Mouse (Mus musculus) neural tube, embryonic 14.5 days (tissue): Measurements from ENCODE around the gene Ctsh. TPM values are rescaled to one million over a fixed set of nuclear protein-coding genes. Genes with fewer than 3 reads are reported as not detected.

Source experiments
- ATAC-seq: fragments of 200-750 bp; cut with Nextera tagmentation; 2 replicates; pipeline ENCODE4 v1.8.0; 2017; ENCODE audit warnings: low read depth, mild to moderate bottlenecking, moderate TSS enrichment, moderate library complexity
- H3K27ac ChIP-seq: fragments of 300-500 bp; sonication (generic); 2 replicates; pipeline ENCODE4 v1.5.1; 2014; ENCODE audit warnings: low read depth, mild to moderate bottlenecking, control low read depth, low read length, moderate library complexity, mixed read lengths
- H3K27me3 ChIP-seq: fragments of 300-500 bp; sonication (generic); 2 replicates; pipeline ENCODE4 v1.6.1; 2014; ENCODE audit warnings: low read length; ENCODE audit not compliant: control insufficient read depth, insufficient read depth
- H3K36me3 ChIP-seq: fragments of 300-500 bp; sonication (generic); 2 replicates; pipeline ENCODE4 v1.6.1; 2014; ENCODE audit warnings: low read length, mixed read lengths; ENCODE audit not compliant: control insufficient read depth, insufficient read depth
- H3K4me1 ChIP-seq: fragments of 300-500 bp; sonication (generic); 2 replicates; pipeline ENCODE4 v1.6.1; 2014; ENCODE audit warnings: low read length; ENCODE audit not compliant: control insufficient read depth, insufficient read depth
- H3K4me2 ChIP-seq: fragments of 300-500 bp; sonication (generic); 2 replicates; pipeline ENCODE4 v1.6.1; 2014; ENCODE audit warnings: mild to moderate bottlenecking, low read depth, low read length, control low read depth
- H3K4me3 ChIP-seq: fragments of 300-500 bp; sonication (generic); 2 replicates; pipeline ENCODE4 v1.5.1; 2014; ENCODE audit warnings: low read depth, low read length, control low read depth, mixed read lengths
- H3K9ac ChIP-seq: fragments of 300-500 bp; sonication (generic); replicated peaks from 2 replicates; pipeline ENCODE4 v1.6.1; 2014; ENCODE audit warnings: low read depth, mild to moderate bottlenecking, control low read depth, low read length, mixed read lengths
- H3K9me3 ChIP-seq: fragments of 300-500 bp; sonication (generic); 2 replicates; pipeline ENCODE4 v1.6.1; 2016; ENCODE audit warnings: low read length; ENCODE audit not compliant: control insufficient read depth
- WGBS: fragments of 180-500 bp; shearing (Covaris S2); extraction: QIAGEN DNeasy Blood & Tissue Kit; methylation state at CpG from one replicate; pipeline ENCODE4 v1.1.7; 2014; 5-methylcytosine and 5-hydroxymethylcytosine counted together
- polyA plus RNA-seq: library from polyadenylated mRNA; unstranded; fragments of >200 nt; fragmentation: Nextera tagmentation; extraction: Ambion mirVana; gene quantifications from 2 replicates; pipeline ENCODE4 v1.2.1, GENCODE M21; 2014

Ctsh gene
- polyA plus RNA-seq: 13.6 and 40.5 TPM in 2 replicates

- Histone ChIP-seq H3K36me3 (no peaks in the 10 kb centered on the region), H3K4me2 (peak within 1 kb of the TSS; percentile 61), H3K9ac (peak within 1 kb of the TSS; percentile 41; the same call in 1 of the 2 replicates), H3K27ac (no peak within 1 kb of the TSS), H3K4me1 (peaks cover 9% of the 10 kb centered on the region; the same call in 1 of the 2 replicates), H3K27me3 (no peaks in the 10 kb centered on the region), H3K4me3 (peak within 1 kb of the TSS; percentile 28), H3K9me3 (no peaks in the 10 kb centered on the region)
- no peak for ATAC-seq
- 89% methylated on average over 2 of the region's 2 CpGs for WGBS
Observed at GRCm38 (mm10) chr9:90053852-90054251, at the start of gene Ctsh. Gene Ctsh, plus strand, starts transcription at chr9:90054152.

- H3K4me1 ChIP-seq: no peaks in the 10 kb centered on the region
- H3K27me3 ChIP-seq: no peaks in the 10 kb centered on the region
- no peak overlapping the region for H3K4me3 ChIP-seq
- ATAC-seq: no peak
- H3K9ac ChIP-seq: no peak overlapping the region
- H3K36me3 ChIP-seq: no peaks in the 10 kb centered on the region
- H3K27ac ChIP-seq: no peak overlapping the region
- no peak overlapping the region for H3K4me2 ChIP-seq
- H3K9me3 ChIP-seq: no peaks in the 10 kb centered on the region
- 94% methylated on average over 3 of the region's 3 CpGs for WGBS
Observed at GRCm38 (mm10) chr9:90006432-90006831, 47.5 kb upstream of the Ctsh start.

GRCm38 (mm10) chr9:90007094-90007493 is 46.9 kb upstream of the Ctsh start:
- WGBS: 35% methylated on average over 2 of the region's 2 CpGs
- no peak overlapping the region for H3K4me3 ChIP-seq
- no peaks in the 10 kb centered on the region for H3K9me3 ChIP-seq
- H3K9ac ChIP-seq: no peak overlapping the region
- H3K4me2 ChIP-seq: no peak overlapping the region
- H3K27ac ChIP-seq: no peak overlapping the region
- H3K27me3 ChIP-seq: no peaks in the 10 kb centered on the region
- no peak for ATAC-seq
- H3K36me3 ChIP-seq: no peaks in the 10 kb centered on the region
- H3K4me1 ChIP-seq: no peaks in the 10 kb centered on the region

GRCm38 (mm10) chr9:90008138-90008537 is 45.8 kb upstream of the Ctsh start:
- H3K4me1 ChIP-seq: no peaks in the 10 kb centered on the region
- WGBS: 90% methylated on average over 6 of the region's 6 CpGs
- no peak for ATAC-seq

GRCm38 (mm10) chr9:90011849-90012248 is 42.1 kb upstream of the Ctsh start:
- Histone ChIP-seq H3K27me3 (no peaks in the 10 kb centered on the region), H3K4me3 (no peak overlapping the region), H3K4me2 (no peak overlapping the region), H3K9ac (no peak overlapping the region), H3K4me1 (no peaks in the 10 kb centered on the region), H3K9me3 (no peaks in the 10 kb centered on the region), H3K27ac (no peak overlapping the region), H3K36me3 (no peaks in the 10 kb centered on the region)
- 62% methylated on average over 2 of the region's 2 CpGs for WGBS
- ATAC-seq: no peak

More at GRCm38 (mm10) chr9:90008138-90008537, 45.8 kb upstream of the Ctsh start:
- H3K27me3 ChIP-seq: no peaks in the 10 kb centered on the region
- no peaks in the 10 kb centered on the region for H3K36me3 ChIP-seq
- H3K27ac ChIP-seq: no peak overlapping the region
- no peaks in the 10 kb centered on the region for H3K9me3 ChIP-seq
- no peak overlapping the region for H3K9ac ChIP-seq
- no peak overlapping the region for H3K4me2 ChIP-seq
- H3K4me3 ChIP-seq: no peak overlapping the region

GRCm38 (mm10) chr9:90014649-90015048 is 39.3 kb upstream of the Ctsh start:
- H3K4me3 ChIP-seq: no peak overlapping the region
- WGBS: 87% methylated on average over 3 of the region's 3 CpGs
- ATAC-seq: no peak
- H3K36me3 ChIP-seq: no peaks in the 10 kb centered on the region
- no peaks in the 10 kb centered on the region for H3K27me3 ChIP-seq
- no peak overlapping the region for H3K27ac ChIP-seq
- H3K9me3 ChIP-seq: no peaks in the 10 kb centered on the region
- no peak overlapping the region for H3K4me2 ChIP-seq
- H3K4me1 ChIP-seq: no peaks in the 10 kb centered on the region
- no peak overlapping the region for H3K9ac ChIP-seq

GRCm38 (mm10) chr9:90016204-90016603 is 37.7 kb upstream of the Ctsh start:
- Histone ChIP-seq H3K9me3 (no peaks in the 10 kb centered on the region), H3K4me3 (no peak overlapping the region), H3K4me2 (no peak overlapping the region), H3K27ac (no peak overlapping the region), H3K36me3 (no peaks in the 10 kb centered on the region), H3K27me3 (no peaks in the 10 kb centered on the region), H3K9ac (no peak overlapping the region), H3K4me1 (no peaks in the 10 kb centered on the region)
- no peak for ATAC-seq
- WGBS: 86% methylated on average over 6 of the region's 6 CpGs

- no peak overlapping the region for H3K9ac ChIP-seq
- no peaks in the 10 kb centered on the region for H3K9me3 ChIP-seq
- WGBS: 83% methylated on average over 6 of the region's 6 CpGs
- H3K4me2 ChIP-seq: no peak overlapping the region
- ATAC-seq: no peak
- H3K27me3 ChIP-seq: no peaks in the 10 kb centered on the region
- H3K36me3 ChIP-seq: no peaks in the 10 kb centered on the region
- no peak overlapping the region for H3K4me3 ChIP-seq
- H3K4me1 ChIP-seq: no peaks in the 10 kb centered on the region
- H3K27ac ChIP-seq: no peak overlapping the region
Observed at GRCm38 (mm10) chr9:90020866-90021265, 33.1 kb upstream of the Ctsh start.

- WGBS: 89% methylated on average over 4 of the region's 4 CpGs
- no peak for ATAC-seq
Observed at GRCm38 (mm10) chr9:90021442-90021841, 32.5 kb upstream of the Ctsh start.

More at GRCm38 (mm10) chr9:90021442-90021841, 32.5 kb upstream of the Ctsh start:
- H3K36me3 ChIP-seq: no peaks in the 10 kb centered on the region
- no peak overlapping the region for H3K4me2 ChIP-seq
- no peak overlapping the region for H3K9ac ChIP-seq
- H3K4me3 ChIP-seq: no peak overlapping the region
- H3K27ac ChIP-seq: no peak overlapping the region
- H3K9me3 ChIP-seq: no peaks in the 10 kb centered on the region
- H3K4me1 ChIP-seq: no peaks in the 10 kb centered on the region
- H3K27me3 ChIP-seq: no peaks in the 10 kb centered on the region
